Mouse (Mus musculus): ENCODE data around the gene Armh3. TPM values are rescaled to one million over a fixed set of nuclear protein-coding genes. Genes with fewer than 3 reads are reported as not detected.

The Armh3 gene
- total and polyA plus RNA-seq, 3 experiments: 13.9 to 14.6 (median 14.2) TPM

DNA sequence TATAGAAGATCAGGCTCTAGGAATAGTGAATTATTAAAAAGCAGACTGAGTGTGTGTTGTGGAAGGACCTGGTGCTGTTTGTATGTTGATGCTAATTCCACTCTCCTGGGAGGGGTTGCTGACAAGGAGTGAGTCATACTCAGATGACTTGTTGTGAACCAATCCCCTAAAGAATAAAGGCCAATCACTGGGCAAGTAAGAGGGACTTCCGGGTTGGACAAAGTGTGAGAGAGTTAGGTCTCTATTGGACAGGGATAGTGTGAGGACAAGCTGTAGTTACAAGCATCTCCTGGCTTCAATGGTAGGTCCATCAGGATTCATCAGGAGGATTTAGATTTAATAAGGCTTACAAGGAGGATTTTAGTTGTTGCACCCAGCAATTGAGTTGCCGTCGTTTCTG, 10.1 kb downstream of the Armh3 start:
- Histone ChIP-seq H3K4me1 (ENCODE audit: control insufficient read depth, insufficient read depth, low read length) (no peaks in the 10 kb centered on the region; the same call in 1 of the 2 replicates), H3K27ac (no peak overlapping the region), H3K79me2 (replicated peaks; ENCODE audit: control insufficient read depth, insufficient read depth, low read length) (peaks cover 5% of the 10 kb centered on the region), H3K27me3 (ENCODE audit: control insufficient read depth, insufficient read depth, low read length) (no peaks in the 10 kb centered on the region), H3K36me3 (ENCODE audit: control insufficient read depth, insufficient read depth, low read length) (no peaks in the 10 kb centered on the region), H3K9ac (ENCODE audit: low read depth, low read length) (no peak overlapping the region), H3K4me3 (no peak overlapping the region)
- WGBS: 81% methylated on average over 3 of the region's 3 CpGs
- intact Hi-C loops (cut with DNase I): no loop called here
- TF ChIP-seq EP300 (IDR thresholded peaks at IDR 0.05; ENCODE audit: insufficient read depth, low read depth, low read length) (no peak), CTCF (IDR thresholded peaks at IDR 0.05) (no peak), POLR2A (IDR thresholded peaks at IDR 0.05; ENCODE audit: insufficient read depth, low read depth, low read length) (no peak)
- DNase-seq: no peak

DNA sequence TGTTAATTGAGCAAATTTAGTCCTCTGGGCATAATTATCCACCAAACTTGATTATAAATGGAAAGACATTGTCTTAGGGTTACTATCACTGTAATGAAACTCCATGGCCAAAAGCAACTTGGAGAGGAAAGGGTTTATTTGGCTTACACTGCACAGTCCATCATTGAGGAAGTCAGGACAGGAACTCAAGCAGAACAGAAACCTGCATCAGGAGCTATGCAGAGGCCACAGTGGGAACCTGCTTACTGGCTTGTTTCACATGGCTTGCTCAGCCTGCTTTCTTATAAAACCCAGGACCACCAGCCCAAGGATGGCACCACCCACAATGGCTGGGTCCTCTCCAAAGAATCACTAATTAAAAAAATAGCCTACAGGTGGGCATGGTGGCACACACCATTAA, 13.9 kb downstream of the Armh3 start:
- intact Hi-C loops (cut with DNase I): no loop called here
- no peak for DNase-seq

GRCm38 (mm10) chr19:45960770-45961169, 37.5 kb downstream of the Armh3 start:
- Histone ChIP-seq H3K9ac (ENCODE audit: low read depth, low read length) (no peak overlapping the region), H3K4me3 (no peak overlapping the region), H3K4me1 (ENCODE audit: control insufficient read depth, insufficient read depth, low read length) (no peaks in the 10 kb centered on the region), H3K36me3 (ENCODE audit: control insufficient read depth, insufficient read depth, low read length) (no peaks in the 10 kb centered on the region), H3K27ac (no peak overlapping the region), H3K27me3 (ENCODE audit: control insufficient read depth, insufficient read depth, low read length) (no peaks in the 10 kb centered on the region), H3K79me2 (replicated peaks; ENCODE audit: control insufficient read depth, insufficient read depth, low read length) (no peaks in the 10 kb centered on the region)
- WGBS: 63% methylated on average over 5 of the region's 5 CpGs
- no peak for TF ChIP-seq EP300 (IDR thresholded peaks at IDR 0.05; ENCODE audit: insufficient read depth, low read depth, low read length)
- TF ChIP-seq POLR2A (IDR thresholded peaks at IDR 0.05; ENCODE audit: insufficient read depth, low read depth, low read length): no peak
- no peak for TF ChIP-seq CTCF (IDR thresholded peaks at IDR 0.05)
- intact Hi-C loops (cut with DNase I): no loop called here
- DNase-seq: no peak

More for the DNA sequence above, 13.9 kb downstream of the Armh3 start:
- no peak overlapping the region for H3K27ac ChIP-seq
- no peaks in the 10 kb centered on the region for H3K27me3 ChIP-seq (ENCODE audit: control insufficient read depth, insufficient read depth, low read length)
- no peak overlapping the region for H3K9ac ChIP-seq (ENCODE audit: low read depth, low read length)
- H3K36me3 ChIP-seq (ENCODE audit: control insufficient read depth, insufficient read depth, low read length): no peaks in the 10 kb centered on the region
- no peak overlapping the region for H3K4me3 ChIP-seq
- H3K79me2 ChIP-seq (replicated peaks; ENCODE audit: control insufficient read depth, insufficient read depth, low read length): peaks cover 2% of the 10 kb centered on the region; the same call in 1 of the 2 replicates
- no peaks in the 10 kb centered on the region; the same call in 1 of the 2 replicates for H3K4me1 ChIP-seq (ENCODE audit: control insufficient read depth, insufficient read depth, low read length)
- no peak for TF ChIP-seq EP300 (IDR thresholded peaks at IDR 0.05; ENCODE audit: insufficient read depth, low read depth, low read length)
- TF ChIP-seq CTCF (IDR thresholded peaks at IDR 0.05): no peak
- TF ChIP-seq POLR2A (IDR thresholded peaks at IDR 0.05; ENCODE audit: insufficient read depth, low read depth, low read length): no peak

GRCm38 (mm10) chr19:45956736-45957135, 41.6 kb downstream of the Armh3 start:
- 87% methylated on average over 7 of the region's 7 CpGs for WGBS
- Histone ChIP-seq H3K4me3 (no peak overlapping the region), H3K36me3 (ENCODE audit: control insufficient read depth, insufficient read depth, low read length) (no peaks in the 10 kb centered on the region), H3K9ac (ENCODE audit: low read depth, low read length) (no peak overlapping the region), H3K27ac (no peak overlapping the region), H3K79me2 (replicated peaks; ENCODE audit: control insufficient read depth, insufficient read depth, low read length) (no peaks in the 10 kb centered on the region), H3K4me1 (ENCODE audit: control insufficient read depth, insufficient read depth, low read length) (no peaks in the 10 kb centered on the region), H3K27me3 (ENCODE audit: control insufficient read depth, insufficient read depth, low read length) (no peaks in the 10 kb centered on the region)
- TF ChIP-seq CTCF (IDR thresholded peaks at IDR 0.05): no peak
- no peak for DNase-seq
- intact Hi-C loops (cut with DNase I): no loop called here

GRCm38 (mm10) chr19:45953286-45953685, 45.0 kb downstream of the Armh3 start:
- TF ChIP-seq POLR2A (IDR thresholded peaks at IDR 0.05; ENCODE audit: insufficient read depth, low read depth, low read length) (no peak), CTCF (IDR thresholded peaks at IDR 0.05) (peak; percentile 85), EP300 (IDR thresholded peaks at IDR 0.05; ENCODE audit: insufficient read depth, low read depth, low read length) (0 out of 2 replicates have a peak, but pooled peaks have one; percentile 16)
- H3K79me2 ChIP-seq (replicated peaks; ENCODE audit: control insufficient read depth, insufficient read depth, low read length): no peaks in the 10 kb centered on the region
- H3K4me1 ChIP-seq (ENCODE audit: control insufficient read depth, insufficient read depth, low read length): no peaks in the 10 kb centered on the region
- H3K27me3 ChIP-seq (ENCODE audit: control insufficient read depth, insufficient read depth, low read length): no peaks in the 10 kb centered on the region
- H3K27ac ChIP-seq: no peak overlapping the region
- no peaks in the 10 kb centered on the region for H3K36me3 ChIP-seq (ENCODE audit: control insufficient read depth, insufficient read depth, low read length)
- peak in 1 of 2 experiments; percentile 5 for DNase-seq
- H3K4me3 ChIP-seq: no peak overlapping the region
- no peak overlapping the region for H3K9ac ChIP-seq (ENCODE audit: low read depth, low read length)
- 23% methylated on average over 3 of the region's 3 CpGs for WGBS
- intact Hi-C loops (cut with DNase I): loop anchor here (2.0 kb wide), 4 partner anchors 62 to 148 kb away; no protein-coding TSS in a partner anchor

DNA sequence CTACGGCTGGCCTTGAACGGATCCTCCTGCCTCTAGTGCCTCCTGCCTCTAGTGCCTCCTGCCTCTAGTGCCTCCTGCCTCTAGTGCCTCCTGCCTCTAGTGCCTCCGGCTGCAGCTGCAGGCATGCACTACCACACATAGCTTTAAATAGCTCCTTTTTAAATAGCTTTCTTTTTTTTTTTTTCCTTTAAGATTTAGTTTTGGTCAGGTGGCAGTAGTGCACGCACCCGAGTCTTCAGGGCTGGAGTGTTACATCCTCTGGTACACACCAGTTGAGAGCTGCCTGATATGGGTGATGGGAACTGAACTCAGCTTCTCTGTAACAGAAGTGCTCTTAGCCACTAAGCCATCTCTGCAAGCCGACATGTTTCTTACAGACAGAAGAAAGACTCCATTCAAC, 49.1 kb downstream of the Armh3 start:
- intact Hi-C loops (cut with DNase I): no loop called here

More for the DNA sequence above, 49.1 kb downstream of the Armh3 start:
- WGBS: 79% methylated on average over 6 of the region's 6 CpGs
- Histone ChIP-seq H3K79me2 (replicated peaks; ENCODE audit: control insufficient read depth, insufficient read depth, low read length) (no peaks in the 10 kb centered on the region), H3K4me1 (ENCODE audit: control insufficient read depth, insufficient read depth, low read length) (no peaks in the 10 kb centered on the region), H3K27ac (no peak overlapping the region), H3K4me3 (no peak overlapping the region), H3K36me3 (ENCODE audit: control insufficient read depth, insufficient read depth, low read length) (no peaks in the 10 kb centered on the region), H3K9ac (ENCODE audit: low read depth, low read length) (no peak overlapping the region), H3K27me3 (ENCODE audit: control insufficient read depth, insufficient read depth, low read length) (no peaks in the 10 kb centered on the region)
- no peak for DNase-seq
- TF ChIP-seq POLR2A (IDR thresholded peaks at IDR 0.05; ENCODE audit: insufficient read depth, low read depth, low read length) (no peak), CTCF (IDR thresholded peaks at IDR 0.05) (no peak), EP300 (IDR thresholded peaks at IDR 0.05; ENCODE audit: insufficient read depth, low read depth, low read length) (no peak)
